Mouse (Mus musculus): ENCODE measurements at regions not wholly inside any gene's neighbourhood (a gene's known extent, or its start where the extent isn't known, plus 50 kb on each side); places are given as distances from the start of the nearest gene placed in this dataset.

- 87% methylated on average over 8 of the region's 8 CpGs for WGBS
- H3K4me2 ChIP-seq: no peak overlapping the region
- H3K9ac ChIP-seq (ENCODE audit: low read length): no peak overlapping the region
- no peak for ATAC-seq (ENCODE audit: low FRiP score)
- no peaks in the 10 kb centered on the region for H3K9me3 ChIP-seq (ENCODE audit: control insufficient read depth, low read length)
- no peaks in the 10 kb centered on the region for H3K27me3 ChIP-seq (ENCODE audit: control insufficient read depth, insufficient read depth, low read length)
- no peak overlapping the region for H3K27ac ChIP-seq (ENCODE audit: low read depth, low read length)
- H3K4me1 ChIP-seq (ENCODE audit: control insufficient read depth, insufficient read depth, low read length): no peaks in the 10 kb centered on the region
- no peak for DNase-seq (ENCODE audit: low spot score, missing footprints)
- H3K4me3 ChIP-seq (ENCODE audit: low read depth, low read length): no peak overlapping the region
- no peaks in the 10 kb centered on the region for H3K36me3 ChIP-seq (ENCODE audit: control insufficient read depth, insufficient read depth, low read length)
Measured at GRCm38 (mm10) chr14:94541995-94542394, 651.5 kb upstream of the Pcdh9 start.

DNA sequence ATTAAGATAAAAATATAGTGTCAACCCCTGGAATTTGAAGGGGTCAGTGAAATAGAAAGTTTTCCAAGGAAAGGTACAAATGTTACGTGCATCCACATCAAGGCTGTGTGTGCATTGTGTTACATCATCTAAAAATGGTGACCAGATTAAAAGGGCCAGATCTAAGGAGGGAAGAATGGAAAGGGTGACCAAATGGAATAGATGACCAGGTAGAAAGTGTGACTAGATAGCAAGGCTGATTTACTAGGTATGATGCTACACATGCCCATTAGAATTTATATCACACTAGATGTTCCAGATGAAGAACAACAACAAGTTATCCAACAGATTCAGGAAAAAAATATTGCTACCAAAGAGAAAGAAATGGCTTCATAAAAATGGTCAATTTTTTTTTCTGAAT is 635.2 kb upstream of the Pcdh9 start:
- 90% methylated on average over 1 of the region's 1 CpGs for WGBS
- Histone ChIP-seq H3K4me2 (no peak overlapping the region), H3K4me3 (ENCODE audit: low read depth, low read length) (no peak overlapping the region), H3K4me1 (ENCODE audit: control insufficient read depth, insufficient read depth, low read length) (no peaks in the 10 kb centered on the region), H3K9me3 (ENCODE audit: control insufficient read depth, low read length) (no peaks in the 10 kb centered on the region), H3K27me3 (ENCODE audit: control insufficient read depth, insufficient read depth, low read length) (no peaks in the 10 kb centered on the region), H3K36me3 (ENCODE audit: control insufficient read depth, insufficient read depth, low read length) (no peaks in the 10 kb centered on the region), H3K9ac (ENCODE audit: low read length) (no peak overlapping the region), H3K27ac (ENCODE audit: low read depth, low read length) (no peak overlapping the region)
- no peak for ATAC-seq (ENCODE audit: low FRiP score)
- no peak for DNase-seq (ENCODE audit: low spot score, missing footprints)

GRCm38 (mm10) chr14:94525238-94525637 is 634.8 kb upstream of the Pcdh9 start:
- ATAC-seq (ENCODE audit: low FRiP score) (no peak), DNase-seq (ENCODE audit: low spot score, missing footprints) (no peak)
- no peaks in the 10 kb centered on the region for H3K9me3 ChIP-seq (ENCODE audit: control insufficient read depth, low read length)
- H3K27ac ChIP-seq (ENCODE audit: low read depth, low read length): no peak overlapping the region
- no peak overlapping the region for H3K4me3 ChIP-seq (ENCODE audit: low read depth, low read length)
- H3K27me3 ChIP-seq (ENCODE audit: control insufficient read depth, insufficient read depth, low read length): no peaks in the 10 kb centered on the region
- no peak overlapping the region for H3K4me2 ChIP-seq
- no peak overlapping the region for H3K9ac ChIP-seq (ENCODE audit: low read length)
- no peaks in the 10 kb centered on the region for H3K36me3 ChIP-seq (ENCODE audit: control insufficient read depth, insufficient read depth, low read length)
- no peaks in the 10 kb centered on the region for H3K4me1 ChIP-seq (ENCODE audit: control insufficient read depth, insufficient read depth, low read length)

DNA sequence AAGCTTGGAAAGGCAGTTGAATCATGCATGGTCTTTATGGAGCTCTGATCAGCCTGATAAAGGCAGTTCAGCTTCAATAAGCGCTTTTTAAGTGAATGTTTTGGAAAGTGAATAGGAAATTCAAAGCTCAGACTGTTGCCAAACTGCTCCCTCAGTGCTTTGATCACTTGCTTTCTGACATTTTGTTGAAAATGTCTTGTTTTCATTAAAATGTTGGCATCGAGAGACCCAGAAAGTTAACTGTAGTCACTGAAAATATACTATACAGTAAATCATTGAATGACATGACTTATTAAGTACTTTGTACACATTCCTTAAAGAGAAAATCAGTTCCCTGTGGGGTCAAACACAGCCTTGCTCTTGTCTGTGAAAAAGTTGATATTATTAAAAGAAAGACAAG is 631.5 kb upstream of the Pcdh9 start:
- no peaks in the 10 kb centered on the region for H3K27me3 ChIP-seq (ENCODE audit: control insufficient read depth, insufficient read depth, low read length)
- no peak overlapping the region for H3K4me3 ChIP-seq (ENCODE audit: low read depth, low read length)
- H3K9ac ChIP-seq (ENCODE audit: low read length): no peak overlapping the region
- WGBS: 70% methylated on average over 2 of the region's 2 CpGs
- no peak overlapping the region for H3K4me2 ChIP-seq
- H3K9me3 ChIP-seq (ENCODE audit: control insufficient read depth, low read length): no peaks in the 10 kb centered on the region
- no peaks in the 10 kb centered on the region for H3K4me1 ChIP-seq (ENCODE audit: control insufficient read depth, insufficient read depth, low read length)
- ATAC-seq (ENCODE audit: low FRiP score): no peak
- no peaks in the 10 kb centered on the region for H3K36me3 ChIP-seq (ENCODE audit: control insufficient read depth, insufficient read depth, low read length)
- DNase-seq (ENCODE audit: low spot score, missing footprints): no peak
- no peak overlapping the region for H3K27ac ChIP-seq (ENCODE audit: low read depth, low read length)

GRCm38 (mm10) chr14:94491370-94491769 is 600.9 kb upstream of the Pcdh9 start:
- Histone ChIP-seq H3K27ac (ENCODE audit: low read depth, low read length) (no peak overlapping the region), H3K36me3 (ENCODE audit: control insufficient read depth, insufficient read depth, low read length) (no peaks in the 10 kb centered on the region), H3K9me3 (ENCODE audit: control insufficient read depth, low read length) (no peaks in the 10 kb centered on the region), H3K9ac (ENCODE audit: low read length) (no peak overlapping the region), H3K4me2 (no peak overlapping the region), H3K4me1 (ENCODE audit: control insufficient read depth, insufficient read depth, low read length) (no peaks in the 10 kb centered on the region), H3K27me3 (ENCODE audit: control insufficient read depth, insufficient read depth, low read length) (no peaks in the 10 kb centered on the region), H3K4me3 (ENCODE audit: low read depth, low read length) (no peak overlapping the region)
- DNase-seq (ENCODE audit: low spot score, missing footprints) (no peak), ATAC-seq (ENCODE audit: low FRiP score) (no peak)

DNA sequence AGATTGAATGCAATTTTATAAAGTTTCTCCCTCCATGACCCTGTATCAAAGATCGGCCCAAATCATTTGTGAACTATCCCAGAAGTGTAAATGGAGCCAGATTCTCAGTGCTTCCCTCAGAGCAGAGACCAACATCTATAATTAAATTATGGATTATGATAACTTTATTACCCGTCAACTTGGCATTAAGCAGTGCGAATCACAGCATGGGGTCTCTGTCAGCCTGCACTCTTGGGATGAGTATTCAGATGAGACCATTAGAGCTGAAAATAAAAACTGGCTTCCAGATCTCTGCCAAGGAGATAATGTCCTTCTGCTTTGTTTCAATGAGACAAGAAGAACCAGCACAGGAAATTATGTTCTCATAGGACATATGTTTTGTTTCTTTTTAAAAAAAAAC is 585.4 kb upstream of the Pcdh9 start:
- Histone ChIP-seq H3K9me3 (ENCODE audit: control insufficient read depth, low read length) (no peaks in the 10 kb centered on the region), H3K4me1 (ENCODE audit: control insufficient read depth, insufficient read depth, low read length) (no peaks in the 10 kb centered on the region), H3K36me3 (ENCODE audit: control insufficient read depth, insufficient read depth, low read length) (no peaks in the 10 kb centered on the region), H3K27me3 (ENCODE audit: control insufficient read depth, insufficient read depth, low read length) (no peaks in the 10 kb centered on the region), H3K4me3 (ENCODE audit: low read depth, low read length) (no peak overlapping the region), H3K9ac (ENCODE audit: low read length) (no peak overlapping the region), H3K4me2 (no peak overlapping the region), H3K27ac (ENCODE audit: low read depth, low read length) (no peak overlapping the region)
- ATAC-seq (ENCODE audit: low FRiP score) (no peak), DNase-seq (ENCODE audit: low spot score, missing footprints) (no peak)
- WGBS: 84% methylated on average over 3 of the region's 3 CpGs

GRCm38 (mm10) chr14:94473181-94473580 is 582.7 kb upstream of the Pcdh9 start:
- 85% methylated on average over 1 of the region's 1 CpGs for WGBS

DNA sequence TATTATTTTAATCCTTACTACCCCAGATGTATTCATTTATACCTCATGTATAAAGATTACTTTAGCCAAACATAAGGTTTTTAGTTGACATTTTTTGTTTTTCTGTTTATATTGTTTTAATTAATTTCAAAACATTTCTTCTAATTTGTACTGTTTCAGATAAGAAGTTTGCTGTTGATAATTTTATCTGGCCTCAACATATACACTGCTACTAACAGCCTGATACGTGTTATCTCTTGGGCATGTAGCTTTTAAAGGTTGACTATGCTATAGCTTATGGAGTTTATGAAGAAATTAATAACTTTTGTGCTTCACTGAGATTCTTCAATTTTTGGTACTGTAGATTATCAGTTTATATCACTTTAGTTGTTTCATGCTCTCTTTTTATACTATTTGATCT is 555.5 kb upstream of the Pcdh9 start:
- no peaks in the 10 kb centered on the region for H3K9me3 ChIP-seq (ENCODE audit: control insufficient read depth, low read length)
- H3K4me3 ChIP-seq (ENCODE audit: low read depth, low read length): no peak overlapping the region
- no peak overlapping the region for H3K27ac ChIP-seq (ENCODE audit: low read depth, low read length)
- WGBS: 91% methylated on average over 1 of the region's 1 CpGs
- H3K9ac ChIP-seq (ENCODE audit: low read length): no peak overlapping the region
- no peak overlapping the region for H3K4me2 ChIP-seq
- no peak for DNase-seq (ENCODE audit: low spot score, missing footprints)
- no peaks in the 10 kb centered on the region for H3K4me1 ChIP-seq (ENCODE audit: control insufficient read depth, insufficient read depth, low read length)
- no peaks in the 10 kb centered on the region for H3K27me3 ChIP-seq (ENCODE audit: control insufficient read depth, insufficient read depth, low read length)
- no peaks in the 10 kb centered on the region for H3K36me3 ChIP-seq (ENCODE audit: control insufficient read depth, insufficient read depth, low read length)
- ATAC-seq (ENCODE audit: low FRiP score): no peak

More at GRCm38 (mm10) chr14:94473181-94473580, 582.7 kb upstream of the Pcdh9 start:
- Histone ChIP-seq H3K27ac (ENCODE audit: low read depth, low read length) (no peak overlapping the region), H3K27me3 (ENCODE audit: control insufficient read depth, insufficient read depth, low read length) (no peaks in the 10 kb centered on the region), H3K9me3 (ENCODE audit: control insufficient read depth, low read length) (no peaks in the 10 kb centered on the region), H3K9ac (ENCODE audit: low read length) (no peak overlapping the region), H3K36me3 (ENCODE audit: control insufficient read depth, insufficient read depth, low read length) (no peaks in the 10 kb centered on the region), H3K4me1 (ENCODE audit: control insufficient read depth, insufficient read depth, low read length) (no peaks in the 10 kb centered on the region), H3K4me3 (ENCODE audit: low read depth, low read length) (no peak overlapping the region), H3K4me2 (no peak overlapping the region)
- DNase-seq (ENCODE audit: low spot score, missing footprints) (no peak), ATAC-seq (ENCODE audit: low FRiP score) (no peak)

GRCm38 (mm10) chr14:94433343-94433958 is 543.0 kb upstream of the Pcdh9 start:
- no peak for ATAC-seq (ENCODE audit: low FRiP score)
- no peaks in the 10 kb centered on the region for H3K27me3 ChIP-seq (ENCODE audit: control insufficient read depth, insufficient read depth, low read length)
- no peak overlapping the region for H3K9ac ChIP-seq (ENCODE audit: low read length)
- WGBS: 78% methylated on average over 7 of the region's 7 CpGs
- no peak overlapping the region for H3K27ac ChIP-seq (ENCODE audit: low read depth, low read length)
- DNase-seq (ENCODE audit: low spot score, missing footprints): no peak
- no peaks in the 10 kb centered on the region for H3K36me3 ChIP-seq (ENCODE audit: control insufficient read depth, insufficient read depth, low read length)
- H3K9me3 ChIP-seq (ENCODE audit: control insufficient read depth, low read length): no peaks in the 10 kb centered on the region
- H3K4me3 ChIP-seq (ENCODE audit: low read depth, low read length): no peak overlapping the region
- no peak overlapping the region for H3K4me2 ChIP-seq
- no peaks in the 10 kb centered on the region for H3K4me1 ChIP-seq (ENCODE audit: control insufficient read depth, insufficient read depth, low read length)

Data from midbrain, embryonic 11.5 days (tissue).